Mouse (Mus musculus): ENCODE data around the gene Cenpx. TPM values are rescaled to one million over a fixed set of nuclear protein-coding genes. Genes with fewer than 3 reads are reported as not detected.
A peak's percentile ranks its signal among the peaks of the same experiment; 100 is the strongest.
"Not testable (repeated sequence)": the region's sequence is repeated elsewhere in the genome, so short reads cannot be mapped to it uniquely, and the experiment has no call there.

Cenpx gene
- 131 and 138 TPM in 2 replicates for polyA plus RNA-seq (2016; fragmentation: Nextera tagmentation; extraction: Ambion mirVana)

DNA sequence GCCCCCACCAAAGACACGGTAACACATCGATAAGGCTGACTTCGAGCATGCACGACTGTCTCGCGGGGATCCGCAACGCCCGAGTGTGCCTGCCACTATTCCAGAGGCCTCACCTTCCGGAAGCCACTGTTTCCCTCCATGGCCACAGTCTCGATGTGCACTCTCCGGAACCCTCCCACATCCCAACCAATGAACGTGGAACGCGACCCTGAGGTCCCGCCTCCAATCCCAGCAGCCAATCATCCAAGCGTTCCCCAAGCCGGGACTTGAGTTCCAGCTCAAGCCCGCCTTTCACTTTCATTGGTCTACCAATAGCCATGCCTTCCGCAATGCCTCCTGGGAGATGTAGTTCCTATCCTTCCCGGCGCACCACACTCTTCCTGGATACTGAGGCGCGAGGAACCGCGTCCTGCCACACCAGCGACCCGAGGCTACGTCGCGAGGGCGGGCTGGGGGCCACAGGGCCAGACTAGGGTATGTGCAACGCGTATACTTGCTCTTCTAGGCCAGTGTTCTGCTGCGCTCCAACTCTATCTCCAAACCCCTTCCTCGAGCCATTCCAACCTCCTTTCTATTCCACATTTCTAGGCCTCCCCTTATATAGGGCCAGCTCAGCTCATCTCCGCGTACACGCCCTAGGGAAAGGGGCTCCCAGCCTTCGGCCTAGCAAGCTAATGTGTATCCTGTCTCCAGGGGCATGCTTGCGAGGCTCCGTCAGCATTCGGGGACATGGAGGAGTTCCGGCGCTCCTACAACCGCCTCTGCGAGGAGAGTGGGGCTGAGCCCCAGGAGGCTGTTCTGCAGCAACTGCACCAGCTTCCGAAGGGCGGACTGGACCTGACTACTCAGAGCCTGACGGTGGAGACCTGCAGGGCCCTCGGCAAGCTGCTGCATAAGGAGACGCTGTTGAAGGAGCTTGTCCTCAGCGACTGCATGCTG lies at the start of gene Cenpx, which contains the start of gene Lrrc45:
Gene Cenpx (minus strand): TSS at position 159 of the 939 bp plus-strand sequence.
Gene Lrrc45 (plus strand): TSS at position 346 of the 939 bp plus-strand sequence.
- WGBS: 3% methylated on average over 53 of the region's 53 CpGs
- Histone ChIP-seq H3K36me3 (peaks cover 62% of the 10 kb centered on the region), H3K27ac (peak within 1 kb of the TSS; percentile 62)

DNA sequence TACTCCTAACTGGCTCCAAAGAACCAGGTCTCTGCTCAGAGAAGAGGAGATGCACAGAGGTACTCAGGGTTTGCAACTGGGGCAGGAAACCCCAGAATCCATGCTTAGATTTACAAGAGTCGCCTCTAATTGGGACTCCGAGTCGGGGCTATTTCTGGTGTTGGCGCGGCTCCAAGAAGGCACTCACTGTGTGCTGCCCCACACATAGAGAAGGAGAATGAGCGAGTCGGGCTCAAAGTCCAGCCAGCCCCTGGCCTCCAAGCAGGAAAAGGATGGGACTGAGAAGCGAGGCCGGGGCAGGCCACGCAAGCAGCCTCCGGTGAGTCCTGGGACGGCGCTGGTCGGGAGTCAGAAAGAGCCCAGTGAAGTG lies 49.1 kb upstream of the Cenpx start, which contains the start of gene Hmga1b:
Gene Hmga1b (plus strand): TSS at position 123 of the 370 bp plus-strand sequence.
- Histone ChIP-seq H3K27ac (peak within 1 kb of the TSS; percentile 17; the same call in 1 of the 2 replicates), H3K9me3 (peaks cover 22% of the 10 kb centered on the region; the same call in 1 of the 2 replicates), H3K4me2 (peak within 1 kb of the TSS; percentile 35), H3K9ac (replicated peaks) (peak within 1 kb of the TSS; percentile 23; the same call in 1 of the 2 replicates), H3K27me3 (peaks cover 20% of the 10 kb centered on the region)
- not testable (repeated sequence) for H3K4me3 ChIP-seq (replicated peaks); H3K4me1 ChIP-seq (replicated peaks); ATAC-seq (ENCODE audit: insufficient number of reproducible peaks, insufficient read depth, low FRiP score, low TSS enrichment, low read depth); H3K36me3 ChIP-seq
- WGBS: 19% methylated on average over 14 of the region's 14 CpGs

More for the DNA sequence above, at the start of gene Cenpx, which contains the start of gene Lrrc45:
- no peaks in the 10 kb centered on the region for H3K9me3 ChIP-seq
- H3K27me3 ChIP-seq: no peaks in the 10 kb centered on the region
- peak within 1 kb of the TSS; percentile 66 for H3K4me3 ChIP-seq (replicated peaks)
- peak within 1 kb of the TSS; percentile 79 for H3K9ac ChIP-seq (replicated peaks)
- H3K4me1 ChIP-seq (replicated peaks): peaks cover 46% of the 10 kb centered on the region
- peak within 1 kb of the TSS; percentile 95 for H3K4me2 ChIP-seq
- ATAC-seq (ENCODE audit: insufficient number of reproducible peaks, insufficient read depth, low FRiP score, low TSS enrichment, low read depth): peak; percentile 93

DNA sequence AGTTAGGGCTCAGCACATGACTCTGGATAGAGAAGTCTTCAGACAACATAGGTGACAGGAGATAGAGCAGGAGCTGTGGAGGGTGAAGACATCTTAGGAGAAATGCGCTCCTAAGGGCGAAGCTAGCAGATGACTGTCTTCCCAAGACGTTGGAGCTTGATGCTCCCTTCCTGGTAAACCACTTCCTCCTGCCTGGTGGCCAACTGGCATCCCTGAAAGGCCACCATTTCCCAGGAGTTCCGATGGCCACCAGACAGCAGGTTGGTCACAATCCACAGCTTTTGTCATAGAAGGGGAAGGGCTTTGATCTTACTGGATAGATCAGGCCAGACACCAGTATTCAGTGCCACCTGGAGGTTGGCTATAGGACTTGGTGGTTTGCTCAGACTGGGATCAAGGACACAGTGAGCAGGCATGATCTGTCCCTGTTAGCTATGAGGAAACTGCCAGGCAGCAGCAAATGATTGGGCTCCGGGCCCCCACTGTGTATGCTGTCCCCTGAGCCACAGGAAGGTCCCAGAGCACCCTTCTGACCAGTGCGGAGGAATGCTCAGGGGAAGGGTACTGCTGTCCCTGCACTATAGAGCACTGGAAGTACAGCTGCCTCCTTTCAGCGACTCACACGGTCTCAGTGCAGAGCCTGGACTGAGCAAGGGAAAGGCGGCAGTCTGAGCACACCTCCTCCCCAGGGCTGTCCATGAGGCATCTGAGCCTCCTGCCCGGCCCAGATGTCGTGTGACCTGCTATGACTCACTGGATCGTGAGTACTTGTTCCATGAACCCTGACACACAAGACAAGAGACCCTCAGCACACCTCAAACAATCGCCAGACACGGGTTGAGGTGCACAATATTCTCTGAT lies 48.5 kb upstream of the Cenpx start:
- H3K9me3 ChIP-seq: peaks cover 24% of the 10 kb centered on the region; the same call in 1 of the 2 replicates
- peak overlapping the region; percentile 17; the same call in 1 of the 2 replicates for H3K27ac ChIP-seq
- no peak for ATAC-seq (ENCODE audit: insufficient number of reproducible peaks, insufficient read depth, low FRiP score, low TSS enrichment, low read depth)
- peak overlapping the region; percentile 35 for H3K4me2 ChIP-seq
- no peak overlapping the region for H3K4me3 ChIP-seq (replicated peaks)
- WGBS: 67% methylated on average over 14 of the region's 14 CpGs
- H3K9ac ChIP-seq (replicated peaks): peak overlapping the region; percentile 23; the same call in 1 of the 2 replicates
- no peaks in the 10 kb centered on the region for H3K36me3 ChIP-seq
- H3K4me1 ChIP-seq (replicated peaks): peaks cover 7% of the 10 kb centered on the region; the same call in 1 of the 2 replicates
- H3K27me3 ChIP-seq: peaks cover 20% of the 10 kb centered on the region

DNA sequence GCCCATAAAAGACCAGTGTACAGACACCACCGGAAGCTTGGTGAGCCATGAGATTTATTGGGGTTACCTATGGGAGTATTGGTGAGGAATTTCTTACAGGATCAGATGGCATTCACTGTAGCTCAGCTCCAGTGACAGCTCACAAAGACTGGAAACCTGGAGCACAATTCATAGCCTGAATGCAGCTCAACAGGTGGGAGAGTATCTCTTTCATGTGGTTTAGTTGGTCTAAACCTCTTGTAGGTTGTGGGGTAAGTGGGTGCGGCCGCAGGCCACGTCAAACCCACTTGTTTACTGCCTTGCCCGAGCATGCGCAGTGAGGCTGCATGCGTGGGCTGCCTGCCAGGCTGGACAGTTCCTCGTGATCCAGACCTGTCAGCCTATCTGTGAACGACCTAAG lies 46.7 kb upstream of the Cenpx start:
- Histone ChIP-seq H3K9me3 (peaks cover 30% of the 10 kb centered on the region), H3K36me3 (no peaks in the 10 kb centered on the region), H3K4me1 (replicated peaks) (peaks cover 7% of the 10 kb centered on the region; the same call in 1 of the 2 replicates), H3K27ac (no peak overlapping the region), H3K4me3 (replicated peaks) (no peak overlapping the region), H3K4me2 (no peak overlapping the region), H3K27me3 (peaks cover 14% of the 10 kb centered on the region), H3K9ac (replicated peaks) (no peak overlapping the region)
- ATAC-seq (ENCODE audit: insufficient number of reproducible peaks, insufficient read depth, low FRiP score, low TSS enrichment, low read depth): no peak
- WGBS: 89% methylated on average over 9 of the region's 9 CpGs

DNA sequence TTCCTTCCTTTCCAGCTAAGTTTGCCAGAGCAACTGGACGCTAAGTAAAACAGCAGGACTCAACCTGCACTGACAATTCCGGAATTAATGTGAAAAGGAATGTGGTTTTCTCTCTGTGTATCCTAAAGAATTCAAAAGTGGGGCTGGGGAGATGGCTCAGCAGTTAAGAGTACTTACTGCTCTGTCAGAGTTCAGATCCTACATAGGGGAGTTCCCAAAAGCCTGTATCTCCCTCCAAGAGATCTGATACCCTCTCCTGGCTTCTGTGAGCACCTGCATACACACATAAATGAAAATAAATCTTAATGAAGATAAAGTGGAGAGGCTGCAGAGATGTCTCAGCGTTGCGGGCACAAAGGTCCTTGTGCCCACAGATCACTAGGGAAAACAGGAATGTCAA lies 38.1 kb upstream of the Cenpx start:
- Histone ChIP-seq H3K9ac (replicated peaks) (no peak overlapping the region), H3K27me3 (no peaks in the 10 kb centered on the region), H3K4me3 (replicated peaks) (no peak overlapping the region), H3K4me2 (no peak overlapping the region), H3K4me1 (replicated peaks) (no peaks in the 10 kb centered on the region), H3K27ac (no peak overlapping the region), H3K9me3 (peaks cover 1% of the 10 kb centered on the region), H3K36me3 (no peaks in the 10 kb centered on the region)
- 72% methylated on average over 4 of the region's 4 CpGs for WGBS
- no peak for ATAC-seq (ENCODE audit: insufficient number of reproducible peaks, insufficient read depth, low FRiP score, low TSS enrichment, low read depth)

DNA sequence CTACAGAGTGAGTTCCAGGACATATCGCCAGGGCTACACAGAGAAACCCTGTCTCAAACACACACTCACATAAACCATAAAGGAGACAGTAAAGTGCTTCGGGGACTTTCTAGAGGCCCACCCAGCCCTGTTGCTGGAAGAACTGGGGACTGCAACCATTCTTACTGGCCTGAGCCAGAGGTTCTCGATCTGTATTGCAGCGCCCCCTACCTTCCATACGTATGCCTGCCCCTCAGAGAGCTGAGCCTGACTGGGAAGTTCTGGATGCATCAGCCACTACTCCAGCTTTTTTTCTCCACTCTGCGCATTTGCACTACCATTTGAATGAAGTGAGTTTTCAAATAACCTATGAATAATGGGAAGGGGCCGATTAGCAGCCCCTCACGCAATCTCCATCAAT lies 35.9 kb upstream of the Cenpx start:
- Histone ChIP-seq H3K4me3 (replicated peaks) (no peak overlapping the region), H3K9ac (replicated peaks) (no peak overlapping the region), H3K4me2 (no peak overlapping the region), H3K27me3 (no peaks in the 10 kb centered on the region), H3K9me3 (no peaks in the 10 kb centered on the region), H3K27ac (no peak overlapping the region), H3K36me3 (no peaks in the 10 kb centered on the region), H3K4me1 (replicated peaks) (no peaks in the 10 kb centered on the region)
- WGBS: 74% methylated on average over 8 of the region's 8 CpGs
- ATAC-seq (ENCODE audit: insufficient number of reproducible peaks, insufficient read depth, low FRiP score, low TSS enrichment, low read depth): no peak

DNA sequence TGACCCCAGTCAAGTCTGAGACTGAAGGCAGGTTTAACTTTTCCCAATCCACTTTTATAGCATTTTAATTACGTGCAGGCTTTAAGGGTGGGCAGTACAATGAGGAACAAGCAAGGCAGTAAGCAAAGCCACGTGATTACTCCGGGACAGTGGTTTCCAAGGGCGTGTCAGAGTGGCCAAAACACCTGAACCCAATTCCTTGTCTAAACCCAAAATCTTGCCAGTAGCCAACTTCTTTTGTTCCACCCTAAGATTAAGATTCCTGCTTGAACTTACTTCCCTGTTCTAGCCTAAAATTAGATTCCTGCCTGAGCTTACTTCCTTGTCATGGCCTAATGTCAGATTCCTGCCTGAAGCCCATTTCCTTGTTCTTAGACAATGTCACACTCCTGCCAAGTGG lies 34.4 kb upstream of the Cenpx start:
- Histone ChIP-seq H3K4me1 (replicated peaks) (no peaks in the 10 kb centered on the region), H3K9ac (replicated peaks) (no peak overlapping the region), H3K4me3 (replicated peaks) (no peak overlapping the region), H3K4me2 (no peak overlapping the region), H3K9me3 (no peaks in the 10 kb centered on the region), H3K36me3 (no peaks in the 10 kb centered on the region), H3K27me3 (no peaks in the 10 kb centered on the region), H3K27ac (no peak overlapping the region)
- 43% methylated on average over 4 of the region's 4 CpGs for WGBS
- ATAC-seq (ENCODE audit: insufficient number of reproducible peaks, insufficient read depth, low FRiP score, low TSS enrichment, low read depth): no peak

DNA sequence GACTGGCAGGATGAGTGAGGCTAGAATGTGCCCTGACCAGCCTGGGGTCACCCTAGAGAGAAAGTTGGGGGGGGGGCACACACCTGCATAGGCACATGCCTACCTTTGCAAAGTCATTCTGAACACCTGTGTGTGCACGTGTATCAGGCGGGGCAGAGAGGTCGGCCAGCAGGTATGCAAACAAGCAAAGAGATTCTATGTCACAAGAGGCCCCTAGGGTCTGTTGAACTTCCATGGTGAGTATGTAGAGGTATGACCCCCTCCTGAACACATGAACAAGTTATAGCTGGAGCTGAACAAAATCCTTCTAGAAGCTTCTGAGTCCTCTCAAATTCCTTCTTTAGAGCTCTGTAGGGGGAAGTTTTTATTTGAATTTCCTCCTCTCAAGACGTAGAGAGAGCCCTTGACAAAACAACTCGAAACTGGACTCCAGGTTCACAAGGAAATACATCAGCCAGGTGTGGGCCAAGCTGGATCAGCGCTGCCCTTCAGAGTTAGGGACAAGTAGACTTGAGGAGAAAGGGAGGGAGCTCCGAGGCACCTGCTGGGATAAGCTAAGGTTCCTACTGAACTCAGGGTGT lies 30.7 kb upstream of the Cenpx start:
- Histone ChIP-seq H3K36me3 (no peaks in the 10 kb centered on the region), H3K9me3 (no peaks in the 10 kb centered on the region), H3K27ac (no peak overlapping the region), H3K27me3 (no peaks in the 10 kb centered on the region), H3K4me1 (replicated peaks) (no peaks in the 10 kb centered on the region), H3K9ac (replicated peaks) (no peak overlapping the region), H3K4me2 (no peak overlapping the region), H3K4me3 (replicated peaks) (no peak overlapping the region)
- ATAC-seq (ENCODE audit: insufficient number of reproducible peaks, insufficient read depth, low FRiP score, low TSS enrichment, low read depth): no peak
- 70% methylated on average over 7 of the region's 7 CpGs for WGBS

DNA sequence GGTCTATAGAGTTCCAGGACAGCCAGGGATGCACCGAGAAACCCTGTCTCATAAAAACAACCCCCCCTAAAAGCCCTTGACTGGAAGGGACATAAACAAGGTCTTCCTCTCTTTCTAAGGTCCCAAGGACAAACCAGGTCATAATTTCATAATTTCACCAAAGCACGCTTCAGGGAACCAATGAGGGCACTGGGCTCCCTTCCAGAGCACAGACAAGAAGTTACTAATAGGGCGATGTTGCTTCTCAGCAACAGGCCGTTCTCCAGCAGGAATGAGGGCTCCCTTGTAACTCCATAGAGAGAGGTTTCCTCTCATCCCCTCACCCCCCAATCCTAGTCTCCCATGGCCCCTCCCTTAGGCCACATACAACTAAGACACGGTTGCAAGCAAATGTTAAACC lies 27.4 kb upstream of the Cenpx start:
- Histone ChIP-seq H3K36me3 (no peaks in the 10 kb centered on the region), H3K27ac (no peak overlapping the region), H3K4me3 (replicated peaks) (no peak overlapping the region), H3K9ac (replicated peaks) (no peak overlapping the region), H3K4me2 (no peak overlapping the region), H3K9me3 (no peaks in the 10 kb centered on the region), H3K27me3 (no peaks in the 10 kb centered on the region; the same call in 1 of the 2 replicates), H3K4me1 (replicated peaks) (no peaks in the 10 kb centered on the region)
- WGBS: 90% methylated on average over 5 of the region's 5 CpGs
- no peak for ATAC-seq (ENCODE audit: insufficient number of reproducible peaks, insufficient read depth, low FRiP score, low TSS enrichment, low read depth)

DNA sequence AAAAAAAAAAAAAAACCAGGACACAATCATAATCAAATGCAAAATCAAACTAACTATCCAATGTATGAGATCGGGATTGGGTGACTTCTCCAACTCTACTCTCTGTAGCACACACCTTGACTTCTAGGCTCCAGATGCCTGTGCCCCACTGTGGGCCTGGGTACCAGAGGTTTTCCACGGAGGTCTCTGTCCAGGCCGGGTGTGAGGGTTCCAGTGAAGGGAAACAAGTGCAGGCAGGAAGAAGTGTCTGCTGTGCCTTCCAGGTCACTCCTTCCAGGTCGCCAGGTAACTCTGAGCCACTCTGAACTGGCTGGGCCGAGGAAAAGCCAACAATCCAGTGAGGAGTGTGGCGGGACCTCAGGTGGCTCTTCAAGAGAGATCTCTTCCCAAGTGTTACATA lies 22.9 kb upstream of the Cenpx start:
- Histone ChIP-seq H3K36me3 (no peaks in the 10 kb centered on the region), H3K9ac (replicated peaks) (no peak overlapping the region), H3K27ac (no peak overlapping the region), H3K4me3 (replicated peaks) (no peak overlapping the region), H3K4me2 (no peak overlapping the region), H3K27me3 (no peaks in the 10 kb centered on the region; the same call in 1 of the 2 replicates), H3K9me3 (no peaks in the 10 kb centered on the region), H3K4me1 (replicated peaks) (no peaks in the 10 kb centered on the region; the same call in 1 of the 2 replicates)
- 76% methylated on average over 6 of the region's 6 CpGs for WGBS
- no peak for ATAC-seq (ENCODE audit: insufficient number of reproducible peaks, insufficient read depth, low FRiP score, low TSS enrichment, low read depth)
